Mouse (Mus musculus) MEL (cell line): Measurements from ENCODE around the gene Ifi27l2b. TPM values are rescaled to one million over a fixed set of nuclear protein-coding genes. Genes with fewer than 3 reads are reported as not detected.

Source experiments
- DNase-seq: peaks from one replicate; pipeline ENCODE4 v3.0.0; 2011; ENCODE audit warnings: low read depth, low spot score
- H3K27ac ChIP-seq: 2 replicates; pipeline ENCODE4 v1.5.1; 2012; ENCODE audit warnings: low read depth, mild to moderate bottlenecking, control low read depth, low read length, moderate library complexity; ENCODE audit not compliant: control insufficient read depth
- H3K27me3 ChIP-seq, 2 experiments: fragments of 150-350 bp in 1 of 2; sonication (generic) in 1 of 2; 2 replicates each; pipeline ENCODE4 v1.6.1; 2012; ENCODE audit warnings: low read length in 2 of 2, mild to moderate bottlenecking in 2 of 2, improper control_type of control experiment in 1 of 2, moderate library complexity in 1 of 2; ENCODE audit not compliant: insufficient read depth in 2 of 2, control insufficient read depth in 1 of 2
- H3K36me3 ChIP-seq, 2 experiments: 2 replicates each; pipeline ENCODE4 v1.6.1; 2012 to 2014; ENCODE audit warnings: low read length in 2 of 2, improper control_type of control experiment in 1 of 2, inconsistent platforms in 1 of 2, mild to moderate bottlenecking in 1 of 2; ENCODE audit not compliant: insufficient read depth in 2 of 2, control insufficient read depth in 1 of 2
- H3K4me1 ChIP-seq, 2 experiments: fragments of 150-350 bp in 1 of 2; sonication (generic) in 1 of 2; 2 replicates each; pipeline ENCODE4 v1.6.1; 2012; ENCODE audit warnings: low read length in 2 of 2, improper control_type of control experiment in 1 of 2, mild to moderate bottlenecking in 1 of 2; ENCODE audit not compliant: insufficient read depth in 2 of 2, control insufficient read depth in 1 of 2
- H3K4me3 ChIP-seq, 2 experiments: fragments of 150-350 bp in 1 of 2; sonication (generic) in 1 of 2; 2 replicates each; pipeline ENCODE4 v1.5.1; 2012; ENCODE audit warnings: low read depth in 2 of 2, low read length in 2 of 2, mild to moderate bottlenecking in 2 of 2, moderate library complexity in 2 of 2, control low read depth in 1 of 2, improper control_type of control experiment in 1 of 2; ENCODE audit not compliant: control insufficient read depth in 1 of 2, insufficient read depth in 1 of 2
- H3K79me2 ChIP-seq: 2 replicates; pipeline ENCODE4 v1.6.1; 2012; ENCODE audit warnings: mild to moderate bottlenecking, low read length, moderate library complexity; ENCODE audit not compliant: control insufficient read depth, poor library complexity, insufficient read depth
- H3K9ac ChIP-seq: 2 replicates; pipeline ENCODE4 v1.6.1; 2012; ENCODE audit warnings: low read depth, mild to moderate bottlenecking, control low read depth, low read length, moderate library complexity; ENCODE audit not compliant: control insufficient read depth, poor library complexity, severe bottlenecking
- H3K9me3 ChIP-seq: fragments of 150-350 bp; sonication (generic); replicated peaks from 2 replicates; pipeline ENCODE4 v1.6.1; 2012; ENCODE audit warnings: mild to moderate bottlenecking, low read length, improper control_type of control experiment, moderate library complexity; ENCODE audit not compliant: insufficient read depth
- CHD1 ChIP-seq: IDR thresholded peaks from 2 replicates; pipeline ENCODE4 v1.6.1; 2012; ENCODE audit warnings: low read depth, mild to moderate bottlenecking, inconsistent platforms, low read length, improper control_type of control experiment
- ELF1 ChIP-seq: IDR thresholded peaks from 2 replicates; pipeline ENCODE4 v1.6.1; 2014; ENCODE audit warnings: low read depth, mild to moderate bottlenecking, inconsistent platforms, low read length, improper control_type of control experiment, moderate library complexity
- EP300 ChIP-seq, 2 experiments: IDR thresholded peaks; 2 replicates each; pipeline ENCODE4 v1.6.1; 2011; ENCODE audit warnings: improper control_type of control experiment in 2 of 2, low read length in 2 of 2, low read depth in 1 of 2, mild to moderate bottlenecking in 1 of 2
- GABPA ChIP-seq: IDR thresholded peaks from 2 replicates; pipeline ENCODE4 v1.6.1; 2012; ENCODE audit warnings: low read depth, mild to moderate bottlenecking, inconsistent platforms, low read length, improper control_type of control experiment, moderate library complexity
- GATA1 ChIP-seq: IDR thresholded peaks from 2 replicates; pipeline ENCODE4 v1.6.1; 2011; ENCODE audit warnings: low read depth, low read length, improper control_type of control experiment
- HCFC1 ChIP-seq: IDR thresholded peaks from 2 replicates; pipeline ENCODE4 v1.6.1; 2012; ENCODE audit warnings: low read depth, mild to moderate bottlenecking, inconsistent platforms, low read length, improper control_type of control experiment, moderate library complexity
- JUND ChIP-seq: IDR thresholded peaks from 2 replicates; pipeline ENCODE4 v1.6.1; 2011; ENCODE audit warnings: low read depth, mild to moderate bottlenecking, improper control_type of control experiment, low read length
- KAT2A ChIP-seq: conservative IDR thresholded peaks from 2 replicates; pipeline ENCODE4 v1.6.1; 2012; ENCODE audit warnings: low read depth, low read length, improper control_type of control experiment, inconsistent platforms
- MAFK ChIP-seq: IDR thresholded peaks from 2 replicates; pipeline ENCODE4 v1.6.1; 2011; ENCODE audit warnings: low read depth, mild to moderate bottlenecking, low read length, improper control_type of control experiment, borderline replicate concordance
- MAX ChIP-seq: IDR thresholded peaks from 2 replicates; pipeline ENCODE4 v1.6.1; 2011; ENCODE audit warnings: low read length, improper control_type of control experiment
- MAZ ChIP-seq: IDR thresholded peaks from 2 replicates; pipeline ENCODE4 v1.6.1; 2012; ENCODE audit warnings: low read depth, mild to moderate bottlenecking, inconsistent platforms, low read length, improper control_type of control experiment
- MXI1 ChIP-seq: IDR thresholded peaks from 2 replicates; pipeline ENCODE4 v1.6.1; 2011; ENCODE audit warnings: mild to moderate bottlenecking, low read depth, low read length, improper control_type of control experiment
- MYB ChIP-seq: IDR thresholded peaks from 2 replicates; pipeline ENCODE4 v1.6.1; 2011; ENCODE audit warnings: mild to moderate bottlenecking, low read depth, low read length, improper control_type of control experiment
- MYC ChIP-seq: IDR thresholded peaks from 2 replicates; pipeline ENCODE4 v1.6.1; 2011; ENCODE audit warnings: low read depth, mild to moderate bottlenecking, low read length, improper control_type of control experiment, moderate library complexity
- POLR2A ChIP-seq, 2 experiments: IDR thresholded peaks; 2 replicates each; pipeline ENCODE4 v1.6.1; 2011 to 2012; ENCODE audit warnings: low read length in 2 of 2, mild to moderate bottlenecking in 2 of 2, control low read depth in 1 of 2, improper control_type of control experiment in 1 of 2, low read depth in 1 of 2, moderate library complexity in 1 of 2; ENCODE audit not compliant: control insufficient read depth in 1 of 2, insufficient read depth in 1 of 2, poor library complexity in 1 of 2
- POLR2AphosphoS2 ChIP-seq: IDR thresholded peaks from 2 replicates; pipeline ENCODE4 v1.6.1; 2011; ENCODE audit warnings: low read length, improper control_type of control experiment
- POLR2AphosphoS5 ChIP-seq: IDR thresholded peaks from 2 replicates; pipeline ENCODE4 v1.6.1; 2012; ENCODE audit warnings: low read depth, borderline replicate concordance, mild to moderate bottlenecking, inconsistent platforms, low read length, moderate library complexity, mixed read lengths
- RAD21 ChIP-seq: IDR thresholded peaks from 2 replicates; pipeline ENCODE4 v1.6.1; 2011; ENCODE audit warnings: mild to moderate bottlenecking, low read depth, low read length, improper control_type of control experiment
- RCOR1 ChIP-seq: IDR thresholded peaks from 2 replicates; pipeline ENCODE4 v1.6.1; 2012; ENCODE audit warnings: low read depth, mild to moderate bottlenecking, inconsistent platforms, low read length, improper control_type of control experiment
- SIN3A ChIP-seq: IDR thresholded peaks from 2 replicates; pipeline ENCODE4 v1.6.1; 2012; ENCODE audit warnings: low read length, improper control_type of control experiment, inconsistent platforms
- SMC3 ChIP-seq: IDR thresholded peaks from 2 replicates; pipeline ENCODE4 v1.6.1; 2011; ENCODE audit warnings: low read depth, low read length, improper control_type of control experiment
- TAL1 ChIP-seq: IDR thresholded peaks from 2 replicates; pipeline ENCODE4 v1.6.1; 2012; ENCODE audit warnings: mild to moderate bottlenecking, inconsistent platforms, low read length, moderate library complexity, mixed read lengths
- UBTF ChIP-seq: IDR thresholded peaks from 2 replicates; pipeline ENCODE4 v1.6.1; 2012; ENCODE audit warnings: low read depth, mild to moderate bottlenecking, inconsistent platforms, low read length, improper control_type of control experiment, moderate library complexity, borderline replicate concordance; ENCODE audit not compliant: insufficient read depth
- USF1 ChIP-seq: IDR thresholded peaks from 2 replicates; pipeline ENCODE4 v1.6.1; 2014; ENCODE audit warnings: low read depth, mild to moderate bottlenecking, inconsistent platforms, low read length, improper control_type of control experiment, moderate library complexity
- USF2 ChIP-seq, 2 experiments: IDR thresholded peaks; 2 replicates each; pipeline ENCODE4 v1.6.1; 2011 to 2012; ENCODE audit warnings: improper control_type of control experiment in 2 of 2, low read length in 2 of 2, borderline replicate concordance in 1 of 2, inconsistent platforms in 1 of 2, low read depth in 1 of 2, mild to moderate bottlenecking in 1 of 2; ENCODE audit not compliant: insufficient read depth in 1 of 2
- ZKSCAN1 ChIP-seq: IDR thresholded peaks from 2 replicates; pipeline ENCODE4 v1.6.1; 2012; ENCODE audit warnings: low read depth, mild to moderate bottlenecking, inconsistent platforms, low read length, improper control_type of control experiment, moderate library complexity
- polyA plus RNA-seq, 2 experiments: library from polyadenylated mRNA; stranded (reverse) in 1 of 2; unstranded in 1 of 2; fragments of >175 nt in 1 of 2; fragments of >200 nt in 1 of 2; gene quantifications; 2 replicates each; pipeline versions ENCODE4 v1.2.1 to v1.2.4; 2012; ENCODE audit warnings: low replicate concordance in 2 of 2, low read depth in 1 of 2; ENCODE audit not compliant: insufficient read length in 2 of 2, insufficient read depth in 1 of 2, missing spikeins in 1 of 2
- total RNA-seq: library from RNA; depleted of rRNA; stranded (reverse); fragments of 300-350 nt; gene quantifications from 2 replicates; pipeline ENCODE4 v1.2.3, GENCODE M21; 2012

Ifi27l2b gene
- total and polyA plus RNA-seq, 3 experiments = 0.07 TPM; not detected in 2

DNA sequence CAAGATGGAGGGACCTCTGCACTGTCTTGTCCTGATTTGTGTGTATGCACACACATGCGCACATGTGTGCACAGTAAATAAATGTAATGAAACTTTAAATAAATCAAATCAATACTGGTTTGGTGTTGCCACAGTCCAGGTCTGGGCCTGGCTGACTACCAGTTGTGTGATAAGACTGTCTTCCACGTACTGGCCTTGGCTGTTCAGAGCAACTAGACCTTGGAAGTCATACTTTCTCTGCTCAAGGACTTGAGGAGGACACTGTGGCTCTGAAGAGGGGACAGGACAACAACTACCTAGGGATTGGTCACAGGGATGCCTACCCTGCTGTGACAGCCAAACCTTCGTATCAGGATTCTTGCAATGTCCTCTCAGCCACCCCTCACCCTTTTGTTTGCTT is 46.3 kb upstream of the Ifi27l2b start:
- no peak overlapping the region for H3K27ac ChIP-seq
- H3K79me2 ChIP-seq = no peaks in the 10 kb centered on the region
- H3K9me3 ChIP-seq = no peaks in the 10 kb centered on the region
- no peaks in the 10 kb centered on the region; a peak in 1 of 4 replicates for H3K27me3 ChIP-seq
- no peak for TF ChIP-seq EP300 (IDR thresholded peaks at IDR 0.05; ENCODE audit: low read depth in 1 of 2, low read length in 2 of 2)
- H3K4me1 ChIP-seq = no peaks in the 10 kb centered on the region
- H3K4me3 ChIP-seq = no peak overlapping the region
- DNase-seq = no peak
- H3K9ac ChIP-seq = no peak overlapping the region
- H3K36me3 ChIP-seq = no peaks in the 10 kb centered on the region

DNA sequence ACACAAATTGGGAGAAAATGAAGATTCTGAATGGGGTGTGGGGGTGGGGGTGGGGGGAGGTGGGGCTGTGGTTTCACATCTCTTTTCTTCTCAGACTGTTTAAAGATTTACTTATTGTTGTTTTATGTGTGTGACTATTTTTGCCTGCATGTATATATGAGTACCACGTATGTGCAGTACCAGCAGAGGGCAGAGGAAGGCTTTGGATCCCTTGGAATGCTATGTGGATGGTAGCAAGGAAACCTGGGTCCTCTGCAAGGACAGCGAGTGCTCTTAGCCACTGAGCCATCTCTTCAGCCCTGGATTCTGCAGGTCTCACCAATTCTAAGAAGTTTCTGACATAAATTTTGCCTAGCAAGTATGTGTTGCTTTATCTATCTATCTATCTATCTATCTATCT is 42.2 kb upstream of the Ifi27l2b start:
- H3K27ac ChIP-seq = no peak overlapping the region
- H3K79me2 ChIP-seq = no peaks in the 10 kb centered on the region
- H3K9me3 ChIP-seq = no peaks in the 10 kb centered on the region
- no peaks in the 10 kb centered on the region for H3K4me1 ChIP-seq
- no peaks in the 10 kb centered on the region for H3K36me3 ChIP-seq
- H3K9ac ChIP-seq = no peak overlapping the region
- no peaks in the 10 kb centered on the region for H3K27me3 ChIP-seq
- H3K4me3 ChIP-seq = no peak overlapping the region
- no peak for DNase-seq
- TF ChIP-seq KAT2A (no peak), POLR2A (IDR thresholded peaks at IDR 0.05; ENCODE audit: control insufficient read depth in 1 of 2, insufficient read depth in 1 of 2, low read depth in 1 of 2, low read length in 2 of 2, poor library complexity in 1 of 2) (no peak), ZKSCAN1 (no peak), MAFK (no peak), HCFC1 (no peak), MAX (no peak), USF1 (no peak), MAZ (no peak), EP300 (IDR thresholded peaks at IDR 0.05; ENCODE audit: low read depth in 1 of 2, low read length in 2 of 2) (no peak), RCOR1 (no peak), ELF1 (no peak), MYC (no peak), MYB (no peak), SIN3A (no peak), TAL1 (no peak), SMC3 (no peak), GABPA (no peak)

DNA sequence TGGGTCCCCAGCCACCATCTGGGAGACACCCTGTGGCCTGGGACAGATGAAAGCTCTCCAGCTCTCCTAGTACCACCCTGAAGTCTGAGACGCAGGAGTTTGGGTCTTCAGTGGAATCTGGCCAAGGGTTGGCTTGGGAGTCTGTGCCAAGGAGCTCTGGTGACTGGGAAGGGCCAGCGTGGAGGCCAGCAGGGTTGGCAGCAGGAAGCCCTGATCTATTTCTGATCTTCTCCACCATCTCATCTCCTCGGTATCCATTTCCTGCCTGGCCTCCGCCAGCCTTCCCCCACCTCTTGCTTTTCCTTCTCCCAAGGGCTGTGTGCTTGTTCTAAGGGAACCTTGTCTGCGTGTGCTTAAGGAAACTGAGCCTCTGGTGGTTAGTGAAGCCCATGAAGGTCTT is 41.7 kb upstream of the Ifi27l2b start:
- H3K9ac ChIP-seq = no peak overlapping the region
- H3K36me3 ChIP-seq = no peaks in the 10 kb centered on the region
- H3K27me3 ChIP-seq = no peaks in the 10 kb centered on the region
- H3K27ac ChIP-seq = no peak overlapping the region
- DNase-seq = no peak
- H3K4me3 ChIP-seq = no peak overlapping the region
- H3K4me1 ChIP-seq = no peaks in the 10 kb centered on the region
- H3K79me2 ChIP-seq = no peaks in the 10 kb centered on the region
- no peaks in the 10 kb centered on the region for H3K9me3 ChIP-seq
- TF ChIP-seq USF2 (IDR thresholded peaks at IDR 0.05; ENCODE audit: borderline replicate concordance in 1 of 2, insufficient read depth in 1 of 2, low read depth in 1 of 2, low read length in 2 of 2) (no peak), MXI1 (no peak), SIN3A (no peak), POLR2AphosphoS5 (no peak), GATA1 (no peak), CHD1 (no peak), RAD21 (no peak), JUND (no peak), POLR2AphosphoS2 (no peak), MAX (no peak), MYC (no peak), UBTF (no peak), TAL1 (no peak), EP300 (IDR thresholded peaks at IDR 0.05; ENCODE audit: low read depth in 1 of 2, low read length in 2 of 2) (no peak), ELF1 (no peak), SMC3 (no peak), KAT2A (no peak), GABPA (no peak)
